Mouse (Mus musculus): ENCODE results near the gene Scrn1. TPM values are rescaled to one million over a fixed set of nuclear protein-coding genes. Genes with fewer than 3 reads are reported as not detected.
A peak's percentile ranks its signal among the peaks of the same experiment; 100 is the strongest.

Gene Scrn1
- polyA plus RNA-seq, 1 experiment from 2014 or later: 3.0 TPM

GRCm38 (mm10) chr6:54485000-54485399 is 81.3 kb downstream of the Scrn1 start:
- ATAC-seq (replicated peaks; ENCODE audit: low FRiP score) (no peak), DNase-seq (ENCODE audit: low spot score) (no peak)
- Histone ChIP-seq H3K4me3 (ENCODE audit: low read depth, low read length) (peak overlapping the region; percentile 37), H3K27ac (ENCODE audit: low read depth, low read length) (no peak overlapping the region), H3K9me3 (ENCODE audit: control insufficient read depth, low read length) (no peaks in the 10 kb centered on the region), H3K27me3 (replicated peaks; ENCODE audit: control insufficient read depth, insufficient read depth, low read length) (peaks cover 23% of the 10 kb centered on the region), H3K4me2 (peak overlapping the region; percentile 60), H3K9ac (ENCODE audit: low read depth, low read length) (no peak overlapping the region), H3K4me1 (replicated peaks; ENCODE audit: control insufficient read depth, insufficient read depth, low read length) (no peaks in the 10 kb centered on the region), H3K36me3 (ENCODE audit: control insufficient read depth, insufficient read depth, low read length) (no peaks in the 10 kb centered on the region)
- WGBS: 30% methylated on average over 11 of the region's 12 CpGs

- Histone ChIP-seq H3K9ac (ENCODE audit: low read depth, low read length) (no peak overlapping the region), H3K4me1 (replicated peaks; ENCODE audit: control insufficient read depth, insufficient read depth, low read length) (no peaks in the 10 kb centered on the region), H3K4me3 (ENCODE audit: low read depth, low read length) (no peak overlapping the region), H3K27ac (ENCODE audit: low read depth, low read length) (no peak overlapping the region), H3K9me3 (ENCODE audit: control insufficient read depth, low read length) (no peaks in the 10 kb centered on the region), H3K4me2 (no peak overlapping the region), H3K36me3 (ENCODE audit: control insufficient read depth, insufficient read depth, low read length) (no peaks in the 10 kb centered on the region), H3K27me3 (replicated peaks; ENCODE audit: control insufficient read depth, insufficient read depth, low read length) (peaks cover 22% of the 10 kb centered on the region)
- no peak for ATAC-seq (replicated peaks; ENCODE audit: low FRiP score)
- DNase-seq (ENCODE audit: low spot score): no peak
- 80% methylated on average over 15 of the region's 15 CpGs for WGBS
Measured at GRCm38 (mm10) chr6:54481390-54482112, 84.7 kb downstream of the Scrn1 start.

GRCm38 (mm10) chr6:54478646-54479324 is 87.5 kb downstream of the Scrn1 start:
- WGBS: 75% methylated on average over 5 of the region's 5 CpGs
- no peak for ATAC-seq (replicated peaks; ENCODE audit: low FRiP score)
- Histone ChIP-seq H3K36me3 (ENCODE audit: control insufficient read depth, insufficient read depth, low read length) (no peaks in the 10 kb centered on the region), H3K4me1 (replicated peaks; ENCODE audit: control insufficient read depth, insufficient read depth, low read length) (no peaks in the 10 kb centered on the region), H3K9ac (ENCODE audit: low read depth, low read length) (no peak overlapping the region), H3K9me3 (ENCODE audit: control insufficient read depth, low read length) (no peaks in the 10 kb centered on the region), H3K4me3 (ENCODE audit: low read depth, low read length) (no peak overlapping the region), H3K27ac (ENCODE audit: low read depth, low read length) (no peak overlapping the region), H3K4me2 (no peak overlapping the region), H3K27me3 (replicated peaks; ENCODE audit: control insufficient read depth, insufficient read depth, low read length) (no peaks in the 10 kb centered on the region)
- no peak for DNase-seq (ENCODE audit: low spot score)

- no peak for ATAC-seq (replicated peaks; ENCODE audit: low FRiP score)
- Histone ChIP-seq H3K4me2 (no peak overlapping the region), H3K27me3 (replicated peaks; ENCODE audit: control insufficient read depth, insufficient read depth, low read length) (no peaks in the 10 kb centered on the region), H3K9ac (ENCODE audit: low read depth, low read length) (no peak overlapping the region), H3K4me3 (ENCODE audit: low read depth, low read length) (no peak overlapping the region), H3K27ac (ENCODE audit: low read depth, low read length) (no peak overlapping the region), H3K4me1 (replicated peaks; ENCODE audit: control insufficient read depth, insufficient read depth, low read length) (0 out of 2 replicates have a peak, but pooled peaks cover 2% of the 10 kb centered on the region), H3K9me3 (ENCODE audit: control insufficient read depth, low read length) (no peaks in the 10 kb centered on the region), H3K36me3 (ENCODE audit: control insufficient read depth, insufficient read depth, low read length) (no peaks in the 10 kb centered on the region)
- WGBS: 88% methylated on average over 19 of the region's 19 CpGs
- no peak for DNase-seq (ENCODE audit: low spot score)
Measured at GRCm38 (mm10) chr6:54475926-54476667, 90.2 kb downstream of the Scrn1 start.

GRCm38 (mm10) chr6:54472846-54473715 is 93.2 kb downstream of the Scrn1 start:
- Histone ChIP-seq H3K9me3 (ENCODE audit: control insufficient read depth, low read length) (no peaks in the 10 kb centered on the region), H3K27ac (ENCODE audit: low read depth, low read length) (no peak overlapping the region), H3K4me3 (ENCODE audit: low read depth, low read length) (no peak overlapping the region), H3K27me3 (replicated peaks; ENCODE audit: control insufficient read depth, insufficient read depth, low read length) (no peaks in the 10 kb centered on the region), H3K4me2 (no peak overlapping the region), H3K4me1 (replicated peaks; ENCODE audit: control insufficient read depth, insufficient read depth, low read length) (0 out of 2 replicates have a peak, but pooled peaks cover 2% of the 10 kb centered on the region), H3K9ac (ENCODE audit: low read depth, low read length) (no peak overlapping the region), H3K36me3 (ENCODE audit: control insufficient read depth, insufficient read depth, low read length) (no peaks in the 10 kb centered on the region)
- DNase-seq (ENCODE audit: low spot score) (no peak), ATAC-seq (replicated peaks; ENCODE audit: low FRiP score) (no peak)
- 65% methylated on average over 8 of the region's 8 CpGs for WGBS

GRCm38 (mm10) chr6:54471866-54472265 is 94.4 kb downstream of the Scrn1 start:
- no peaks in the 10 kb centered on the region for H3K27me3 ChIP-seq (replicated peaks; ENCODE audit: control insufficient read depth, insufficient read depth, low read length)
- ATAC-seq (replicated peaks; ENCODE audit: low FRiP score): no peak
- H3K27ac ChIP-seq (ENCODE audit: low read depth, low read length): no peak overlapping the region
- 0 out of 2 replicates have a peak, but pooled peaks cover 2% of the 10 kb centered on the region for H3K4me1 ChIP-seq (replicated peaks; ENCODE audit: control insufficient read depth, insufficient read depth, low read length)
- DNase-seq (ENCODE audit: low spot score): no peak
- H3K9me3 ChIP-seq (ENCODE audit: control insufficient read depth, low read length): no peaks in the 10 kb centered on the region
- H3K36me3 ChIP-seq (ENCODE audit: control insufficient read depth, insufficient read depth, low read length): no peaks in the 10 kb centered on the region
- no peak overlapping the region for H3K4me2 ChIP-seq
- no peak overlapping the region for H3K9ac ChIP-seq (ENCODE audit: low read depth, low read length)
- WGBS: 82% methylated on average over 7 of the region's 7 CpGs
- no peak overlapping the region for H3K4me3 ChIP-seq (ENCODE audit: low read depth, low read length)

- Histone ChIP-seq H3K9me3 (ENCODE audit: control insufficient read depth, low read length) (no peaks in the 10 kb centered on the region), H3K36me3 (ENCODE audit: control insufficient read depth, insufficient read depth, low read length) (no peaks in the 10 kb centered on the region), H3K4me2 (no peak overlapping the region), H3K27ac (ENCODE audit: low read depth, low read length) (no peak overlapping the region), H3K9ac (ENCODE audit: low read depth, low read length) (no peak overlapping the region), H3K4me3 (ENCODE audit: low read depth, low read length) (no peak overlapping the region), H3K27me3 (replicated peaks; ENCODE audit: control insufficient read depth, insufficient read depth, low read length) (no peaks in the 10 kb centered on the region), H3K4me1 (replicated peaks; ENCODE audit: control insufficient read depth, insufficient read depth, low read length) (no peaks in the 10 kb centered on the region)
- 78% methylated on average over 3 of the region's 3 CpGs for WGBS
- ATAC-seq (replicated peaks; ENCODE audit: low FRiP score) (no peak), DNase-seq (ENCODE audit: low spot score) (no peak)
Measured at GRCm38 (mm10) chr6:54467371-54467770, 98.9 kb downstream of the Scrn1 start.

GRCm38 (mm10) chr6:54464926-54465325 is 101.4 kb downstream of the Scrn1 start:
- 58% methylated on average over 4 of the region's 4 CpGs for WGBS

More at GRCm38 (mm10) chr6:54464926-54465325, 101.4 kb downstream of the Scrn1 start:
- Histone ChIP-seq H3K4me3 (ENCODE audit: low read depth, low read length) (no peak overlapping the region), H3K4me1 (replicated peaks; ENCODE audit: control insufficient read depth, insufficient read depth, low read length) (no peaks in the 10 kb centered on the region), H3K4me2 (no peak overlapping the region), H3K27me3 (replicated peaks; ENCODE audit: control insufficient read depth, insufficient read depth, low read length) (no peaks in the 10 kb centered on the region), H3K9me3 (ENCODE audit: control insufficient read depth, low read length) (no peaks in the 10 kb centered on the region), H3K36me3 (ENCODE audit: control insufficient read depth, insufficient read depth, low read length) (no peaks in the 10 kb centered on the region), H3K27ac (ENCODE audit: low read depth, low read length) (no peak overlapping the region), H3K9ac (ENCODE audit: low read depth, low read length) (no peak overlapping the region)
- DNase-seq (ENCODE audit: low spot score) (no peak), ATAC-seq (replicated peaks; ENCODE audit: low FRiP score) (no peak)

Data from liver, embryonic 11.5 days (tissue).